Mouse (Mus musculus) CH12.LX (cell line): Measurements from ENCODE around the gene Ucn3.

Experiments used
- CHD2 ChIP-seq: IDR thresholded peaks from 2 replicates; pipeline ENCODE4 v1.6.1; 2011; ENCODE audit warnings: low read length, improper control_type of control experiment
- CTCF ChIP-seq, 2 experiments: IDR thresholded peaks in 1 of 2; conservative IDR thresholded peaks in 1 of 2; 2 replicates each; pipeline ENCODE4 v1.5.1; 2011 to 2012; ENCODE audit warnings: low read depth in 2 of 2, low read length in 2 of 2, improper control_type of control experiment in 1 of 2, inconsistent platforms in 1 of 2, mild to moderate bottlenecking in 1 of 2, moderate library complexity in 1 of 2
- EP300 ChIP-seq: IDR thresholded peaks from 2 replicates; pipeline ENCODE4 v1.6.1; 2011; ENCODE audit warnings: low read length, improper control_type of control experiment
- GABPA ChIP-seq: IDR thresholded peaks from 2 replicates; pipeline ENCODE4 v1.6.1; 2012; ENCODE audit warnings: low read depth, low read length, improper control_type of control experiment, inconsistent platforms; ENCODE audit not compliant: insufficient replicate concordance
- MAX ChIP-seq: IDR thresholded peaks from 2 replicates; pipeline ENCODE4 v1.6.1; 2011; ENCODE audit warnings: low read length, improper control_type of control experiment
- POLR2A ChIP-seq: IDR thresholded peaks from 2 replicates; pipeline ENCODE4 v1.6.1; 2011; ENCODE audit warnings: low read depth, mild to moderate bottlenecking, improper control_type of control experiment, low read length
- RAD21 ChIP-seq: IDR thresholded peaks from 2 replicates; pipeline ENCODE4 v1.6.1; 2011; ENCODE audit warnings: low read depth, mild to moderate bottlenecking, low read length, improper control_type of control experiment, moderate library complexity
- SMC3 ChIP-seq: IDR thresholded peaks from 2 replicates; pipeline ENCODE4 v1.6.1; 2011; ENCODE audit warnings: low read depth, low read length, improper control_type of control experiment
- USF2 ChIP-seq: conservative IDR thresholded peaks from 2 replicates; pipeline ENCODE4 v1.6.1; 2011; ENCODE audit warnings: low read depth, low read length, improper control_type of control experiment
- ZC3H11A ChIP-seq: IDR thresholded peaks from 2 replicates; pipeline ENCODE4 v1.6.1; 2012; ENCODE audit warnings: low read depth, mild to moderate bottlenecking, inconsistent platforms, low read length, improper control_type of control experiment
- ZKSCAN1 ChIP-seq: IDR thresholded peaks from 2 replicates; pipeline ENCODE4 v1.6.1; 2012; ENCODE audit warnings: low read depth, inconsistent platforms, low read length, improper control_type of control experiment, borderline replicate concordance
- ZNF384 ChIP-seq: IDR thresholded peaks from 2 replicates; pipeline ENCODE4 v1.6.1; 2012; ENCODE audit warnings: low read depth, low read length, improper control_type of control experiment, inconsistent platforms

DNA sequence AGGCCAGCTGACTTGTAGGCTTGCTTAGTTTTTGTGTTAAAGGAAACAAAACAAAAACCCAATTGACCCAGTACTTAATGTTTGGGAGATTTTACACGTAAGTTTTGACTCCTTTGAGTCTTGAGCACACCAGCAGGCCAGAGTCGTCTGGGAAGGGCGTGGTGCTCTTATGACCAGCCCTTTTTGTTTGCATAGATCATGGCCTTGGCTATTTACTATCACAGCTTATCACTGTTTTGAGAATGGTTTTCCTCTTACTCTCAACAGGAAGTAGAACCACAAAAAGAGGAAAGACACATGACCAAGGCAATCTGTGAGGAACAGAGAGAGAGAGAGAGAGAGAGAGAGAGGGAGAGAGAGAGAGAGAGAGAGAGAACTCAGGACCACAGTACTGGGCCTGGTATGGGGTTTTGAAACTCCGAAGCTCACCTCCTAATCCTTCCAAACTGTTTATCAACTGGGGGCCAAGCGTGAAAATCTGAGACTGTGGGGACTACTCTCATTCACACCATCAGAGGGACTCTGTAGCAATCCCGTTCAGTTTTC is 37.9 kb downstream of the Ucn3 start:
- TF ChIP-seq CTCF (conservative IDR thresholded peaks at IDR 0.05 in 1 of 2, IDR thresholded peaks at IDR 0.05 in 1 of 2; ENCODE audit: low read depth in 2 of 2, low read length in 2 of 2) (no peak), MAX (no peak), USF2 (no peak), EP300 (no peak), ZKSCAN1 (no peak), ZNF384 (no peak), SMC3 (no peak), POLR2A (no peak), GABPA (no peak), CHD2 (no peak), ZC3H11A (no peak), RAD21 (no peak)
